Mouse (Mus musculus) v-Abl transformed pro-B cells (cell line): ENCODE results near the gene Ick.

Source experiments
- in situ Hi-C, 2 experiments: fragments of 400-800 bp; cut with MboI; formaldehyde crosslinking; loops; one replicate each; pipeline ENCODE4 v1.15.1; 2025; ENCODE audit not compliant: unreplicated experiment in 2 of 2

Gene Ick

GRCm38 (mm10) chr9:78103965-78104560 lies 4.9 kb upstream of the Ick start:
- in situ Hi-C loops = loop anchor here in 1 of 2 experiments (10.0 to 25.0 kb wide), 2 partner anchors 189 to 1633 kb away; partner anchors contain the start of gene Elovl5

GRCm38 (mm10) chr9:78104973-78105372 lies 4.0 kb upstream of the Ick start:
- in situ Hi-C loops = loop anchor here in 1 of 2 experiments (10.0 to 25.0 kb wide), 2 partner anchors 190 to 1632 kb away; partner anchors contain the start of gene Elovl5

- in situ Hi-C loops = loop anchor here in 1 of 2 experiments (10.0 to 25.0 kb wide), 2 partner anchors 191 to 1632 kb away; partner anchors contain the start of gene Elovl5
These were observed 3.5 kb upstream of the Ick start for GRCm38 (mm10) chr9:78105501-78105932.

- in situ Hi-C loops = loop anchor here in 1 of 2 experiments (10.0 to 25.0 kb wide), 2 partner anchors 192 to 1630 kb away; partner anchors contain the start of gene Elovl5
These were observed 2.2 kb upstream of the Ick start for GRCm38 (mm10) chr9:78106821-78107220.

- in situ Hi-C loops = loop anchor here in 1 of 2 experiments (10.0 to 25.0 kb wide), 2 partner anchors 193 to 1630 kb away; partner anchors contain the start of gene Elovl5
These were observed 1.4 kb upstream of the Ick start for GRCm38 (mm10) chr9:78107582-78107911.

GRCm38 (mm10) chr9:78107912-78108795 lies 838 bp upstream of the Ick start:
- in situ Hi-C loops = loop anchor here in 1 of 2 experiments (10.0 to 25.0 kb wide), 2 partner anchors 193 to 1629 kb away; partner anchors contain the start of gene Elovl5

- in situ Hi-C loops = loop anchor here in 1 of 2 experiments (10.0 to 25.0 kb wide), 2 partner anchors 195 to 1628 kb away; partner anchors contain the start of gene Elovl5
These were observed 664 bp downstream of the Ick start for GRCm38 (mm10) chr9:78109656-78110055.

- in situ Hi-C loops = loop anchor here in 1 of 2 experiments (25.0 kb wide), 1 partner anchor 1626 kb away; no protein-coding TSS in a partner anchor
These were observed 2.5 kb downstream of the Ick start for GRCm38 (mm10) chr9:78111456-78111855.

- in situ Hi-C loops = loop anchor here in 1 of 2 experiments (25.0 kb wide), 1 partner anchor 1624 kb away; no protein-coding TSS in a partner anchor
These were observed 4.0 kb downstream of the Ick start for GRCm38 (mm10) chr9:78112770-78113537.

GRCm38 (mm10) chr9:78113538-78113885 lies 4.5 kb downstream of the Ick start:
- in situ Hi-C loops = loop anchor here in 1 of 2 experiments (25.0 kb wide), 1 partner anchor 1624 kb away; no protein-coding TSS in a partner anchor

GRCm38 (mm10) chr9:78115746-78116145 lies 6.8 kb downstream of the Ick start:
- in situ Hi-C loops = loop anchor here (5.0 to 25.0 kb wide), 2 partner anchors 82 to 1622 kb away; no protein-coding TSS in a partner anchor

- in situ Hi-C loops = loop anchor here (5.0 to 25.0 kb wide), 2 partner anchors 80 to 1620 kb away; no protein-coding TSS in a partner anchor
These were observed 8.7 kb downstream of the Ick start for GRCm38 (mm10) chr9:78117690-78118089.

GRCm38 (mm10) chr9:78121358-78121757 lies 12.4 kb downstream of the Ick start:
- in situ Hi-C loops = loop anchor here in 1 of 2 experiments (25.0 kb wide), 1 partner anchor 1616 kb away; no protein-coding TSS in a partner anchor

GRCm38 (mm10) chr9:78121985-78122384 lies 13.0 kb downstream of the Ick start:
- in situ Hi-C loops = loop anchor here in 1 of 2 experiments (25.0 kb wide), 1 partner anchor 1615 kb away; no protein-coding TSS in a partner anchor

GRCm38 (mm10) chr9:78122939-78123712 lies 14.1 kb downstream of the Ick start:
- in situ Hi-C loops = loop anchor here in 1 of 2 experiments (25.0 kb wide), 1 partner anchor 1614 kb away; no protein-coding TSS in a partner anchor

GRCm38 (mm10) chr9:78124297-78124696 lies 15.3 kb downstream of the Ick start:
- in situ Hi-C loops = loop anchor here in 1 of 2 experiments (25.0 kb wide), 1 partner anchor 1613 kb away; no protein-coding TSS in a partner anchor

- in situ Hi-C loops = no loop called here
These were observed 17.0 kb downstream of the Ick start for GRCm38 (mm10) chr9:78126007-78126406.

GRCm38 (mm10) chr9:78126643-78127042 lies 17.7 kb downstream of the Ick start:
- in situ Hi-C loops = no loop called here

- in situ Hi-C loops = no loop called here
These were observed 26.7 kb downstream of the Ick start for GRCm38 (mm10) chr9:78135658-78136057.
